Mouse (Mus musculus) right cerebral cortex, postnatal 36 days (tissue): ENCODE data around the gene Nemp1.
A peak's percentile ranks its signal among the peaks of the same experiment; 100 is the strongest.

Source experiments
- DNase-seq, 2 experiments: peaks; one replicate each; pipeline ENCODE4 v3.0.0; 2022; ENCODE audit warnings: low spot score in 2 of 2, mixed read lengths in 1 of 2

Nemp1 gene

DNA sequence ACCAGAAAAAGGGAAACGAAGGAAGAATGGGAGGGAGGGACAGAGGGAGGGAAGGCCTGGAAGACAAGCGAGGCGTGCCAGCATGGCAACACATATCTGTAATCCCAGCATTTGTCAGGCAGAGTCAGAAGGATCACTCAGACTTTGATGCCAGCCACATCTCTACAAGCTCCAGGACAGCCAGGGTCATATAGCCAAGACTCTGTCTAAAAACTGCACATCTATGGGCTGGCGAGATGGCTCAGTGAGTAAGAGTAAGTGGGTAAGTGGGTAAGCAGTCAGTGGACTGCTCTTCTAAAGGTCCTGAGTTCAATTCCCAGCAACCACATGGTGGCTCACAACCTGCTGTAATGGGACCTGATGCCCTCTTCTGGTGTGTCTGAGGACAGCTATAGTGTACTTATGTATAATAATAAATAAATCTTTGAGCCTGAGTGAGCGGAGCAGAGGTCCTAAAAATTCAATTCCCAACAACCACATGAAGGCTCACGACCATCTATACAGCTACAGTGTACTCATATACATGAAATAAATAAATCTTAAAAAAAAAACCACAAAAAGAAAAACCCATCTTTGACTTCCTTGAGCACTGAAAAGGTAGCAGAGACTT is 7.5 kb downstream of the Nemp1 start:
- no peak for DNase-seq

DNA sequence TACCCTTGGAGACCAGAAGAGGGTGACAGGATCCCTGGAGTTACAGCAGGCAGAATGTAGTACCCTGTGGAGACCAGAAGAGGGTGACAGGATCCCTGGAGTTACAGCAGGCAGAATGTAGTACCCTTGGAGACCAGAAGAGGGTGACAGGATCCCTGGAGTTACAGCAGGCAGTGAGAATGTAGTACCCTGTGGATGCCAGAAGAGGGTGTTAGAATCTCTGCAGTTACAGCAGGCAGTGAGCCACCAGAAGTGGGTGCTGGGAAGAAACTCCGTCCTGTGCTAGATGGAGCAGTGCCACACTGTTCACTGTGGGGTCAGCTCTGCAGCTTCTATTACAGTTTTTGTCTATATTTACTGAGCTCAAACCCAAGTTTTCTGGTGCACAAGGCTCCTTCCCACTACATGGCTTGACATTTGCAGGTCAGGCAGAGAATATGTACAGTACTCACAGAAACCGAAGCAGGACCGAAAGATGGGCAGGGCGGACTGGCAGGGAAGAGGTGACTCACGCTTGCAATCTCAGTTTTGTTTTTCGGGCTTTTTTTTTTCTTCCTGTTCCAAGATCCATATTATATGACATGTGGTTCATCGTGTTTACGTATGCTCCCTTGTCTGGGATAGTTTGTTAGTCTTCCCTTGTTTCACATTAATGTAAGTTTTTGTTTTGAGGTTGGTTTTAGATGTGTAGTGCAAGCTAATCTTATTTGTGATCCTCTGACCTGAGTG is 8.3 kb downstream of the Nemp1 start:
- peak; percentile 88 to 95 for DNase-seq

- DNase-seq, result no peak
Measured at GRCm38 (mm10) chr10:127675859-127676398, 9.2 kb downstream of the Nemp1 start.

DNA sequence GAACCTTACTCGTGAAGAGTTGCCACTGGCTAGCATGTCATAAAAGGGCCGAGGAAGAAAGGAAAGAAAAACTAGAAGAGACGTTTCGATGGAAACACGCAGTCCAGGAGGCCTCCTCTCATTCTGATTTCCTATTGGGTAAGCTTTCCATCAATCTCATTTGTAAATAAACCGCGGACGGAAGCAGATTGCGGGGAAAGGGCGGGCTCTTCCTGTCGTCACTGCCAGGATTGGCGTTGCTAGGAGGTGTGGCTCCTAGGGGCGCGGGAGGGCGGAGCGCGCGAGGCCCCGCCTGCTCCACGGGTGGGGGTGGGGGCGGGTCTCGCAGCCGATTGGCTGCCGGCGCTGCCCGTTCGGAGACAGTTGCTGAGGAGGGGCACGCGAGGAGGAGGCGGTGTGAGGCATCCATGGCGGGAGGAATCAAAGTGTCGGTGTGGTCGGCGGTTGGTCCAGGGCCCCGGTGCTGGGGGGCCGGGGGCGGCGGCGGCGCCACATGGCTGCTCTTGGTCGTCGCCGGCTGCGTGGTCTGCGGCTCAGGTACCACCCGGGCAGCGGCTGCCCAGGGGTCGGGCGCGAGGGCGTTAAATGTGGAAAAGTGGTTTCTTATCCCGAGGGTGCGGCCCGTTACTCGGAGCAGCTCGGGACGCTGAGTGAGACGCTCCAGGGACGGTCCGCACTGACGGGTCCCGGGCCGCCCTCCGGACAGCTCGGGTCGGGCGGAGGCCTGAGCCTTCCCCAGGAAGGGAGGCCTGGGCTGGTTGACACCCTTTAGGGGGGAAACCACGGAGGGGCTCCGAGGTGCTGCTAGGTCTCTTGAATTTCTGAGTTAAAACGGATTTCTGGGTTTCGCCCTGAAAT is 10.2 kb downstream of the Nemp1 start:
- peak; percentile 92 to 95 for DNase-seq

- no peak for DNase-seq
Measured at GRCm38 (mm10) chr10:127677591-127678336, 11.1 kb downstream of the Nemp1 start.

DNA sequence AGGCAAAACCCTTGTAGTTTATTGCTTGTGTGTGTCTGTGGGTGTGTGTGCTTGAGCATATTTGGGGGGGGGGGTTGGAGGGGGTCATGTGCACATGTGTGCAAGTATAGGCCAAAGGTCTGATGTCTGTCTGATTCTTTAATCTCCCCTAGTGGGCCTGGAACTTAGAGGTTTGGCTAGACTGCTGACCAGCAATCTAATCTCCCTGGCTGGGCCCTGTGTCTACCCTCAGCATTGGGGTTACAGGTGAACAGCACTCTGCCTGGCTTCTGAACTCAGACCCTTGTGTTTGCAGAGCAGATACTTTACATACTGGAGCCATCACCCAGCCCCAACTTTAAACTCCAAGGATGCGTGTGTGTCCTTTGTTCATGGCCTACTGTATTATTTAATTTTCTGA is 12.5 kb downstream of the Nemp1 start:
- DNase-seq, result no peak

GRCm38 (mm10) chr10:127679881-127680280 is 13.2 kb downstream of the Nemp1 start:
- no peak for DNase-seq

GRCm38 (mm10) chr10:127682886-127683285 is 16.2 kb downstream of the Nemp1 start:
- DNase-seq, result no peak

- DNase-seq, result no peak
Measured at GRCm38 (mm10) chr10:127691053-127691452, 24.4 kb downstream of the Nemp1 start.

DNA sequence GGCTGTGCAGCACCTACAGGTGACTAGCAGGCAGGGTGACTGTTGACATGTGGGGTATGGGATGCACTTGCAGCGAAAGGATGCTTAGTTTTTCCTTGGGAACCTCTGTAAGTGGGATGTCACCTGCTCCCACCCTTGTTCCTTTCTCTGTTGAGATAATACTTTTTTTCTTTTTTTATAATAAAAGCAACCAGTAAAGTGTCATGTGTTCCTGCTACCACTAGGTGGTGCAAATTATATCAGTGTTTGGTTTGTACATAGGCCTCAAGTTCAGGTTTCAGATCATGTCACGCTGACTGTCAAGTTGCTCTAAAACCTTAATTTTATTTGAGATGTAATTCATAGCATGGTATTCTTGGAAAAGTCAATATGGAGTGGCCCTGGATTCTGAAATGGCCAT is 27.9 kb downstream of the Nemp1 start:
- DNase-seq, result no peak

GRCm38 (mm10) chr10:127695775-127696174 is 29.1 kb downstream of the Nemp1 start:
- DNase-seq, result no peak

GRCm38 (mm10) chr10:127698966-127699365 is 32.3 kb downstream of the Nemp1 start:
- DNase-seq, result no peak

- no peak for DNase-seq
Measured at GRCm38 (mm10) chr10:127703299-127703698, 36.6 kb downstream of the Nemp1 start.

GRCm38 (mm10) chr10:127704293-127704692 is 37.6 kb downstream of the Nemp1 start:
- DNase-seq, result no peak

DNA sequence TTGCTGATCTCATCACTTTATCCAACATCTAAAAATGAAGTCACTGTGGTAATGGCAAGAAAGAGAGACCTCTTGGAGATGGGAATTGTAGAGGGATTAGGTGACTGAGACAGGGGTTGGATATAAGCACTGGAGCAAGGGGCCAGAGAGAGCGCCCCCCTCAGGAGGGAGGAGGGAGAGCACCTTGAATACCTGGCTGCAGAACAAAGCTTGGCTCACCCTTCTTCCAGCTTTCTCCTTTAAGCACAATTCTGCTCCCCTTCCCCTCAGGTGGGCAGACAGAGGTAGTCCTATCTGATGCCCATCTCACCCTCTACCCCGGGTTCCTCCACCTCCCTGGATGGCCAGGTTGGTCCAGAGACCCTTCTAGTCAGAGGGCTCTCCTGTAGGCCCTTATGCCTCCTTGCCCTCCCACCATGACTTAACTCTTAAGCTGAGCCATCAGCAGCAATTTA is 38.1 kb downstream of the Nemp1 start, which contains the start of gene Myo1a:
TSS of gene Myo1a (plus strand) at position 405 of the 455 bp plus-strand sequence.
- DNase-seq, result no peak

DNA sequence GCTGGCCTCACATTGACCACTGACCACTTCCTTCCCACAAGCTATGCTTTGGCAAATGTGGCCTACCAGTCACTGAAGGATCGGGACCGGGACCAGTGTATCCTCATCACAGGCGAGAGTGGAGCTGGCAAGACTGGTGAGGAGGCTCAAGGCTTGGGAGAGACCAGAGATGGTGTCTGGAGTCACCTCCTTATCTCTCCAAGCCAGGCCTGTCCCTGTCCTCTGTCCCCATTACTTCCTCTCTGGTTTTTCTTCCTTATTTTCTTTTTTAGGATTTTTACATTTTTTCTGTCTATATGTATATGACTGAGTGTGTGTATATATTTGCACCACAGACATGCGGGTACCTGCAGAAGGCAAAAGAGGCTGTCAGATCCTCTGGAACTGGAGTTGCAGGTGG is 39.1 kb downstream of the Nemp1 start:
- no peak for DNase-seq

DNA sequence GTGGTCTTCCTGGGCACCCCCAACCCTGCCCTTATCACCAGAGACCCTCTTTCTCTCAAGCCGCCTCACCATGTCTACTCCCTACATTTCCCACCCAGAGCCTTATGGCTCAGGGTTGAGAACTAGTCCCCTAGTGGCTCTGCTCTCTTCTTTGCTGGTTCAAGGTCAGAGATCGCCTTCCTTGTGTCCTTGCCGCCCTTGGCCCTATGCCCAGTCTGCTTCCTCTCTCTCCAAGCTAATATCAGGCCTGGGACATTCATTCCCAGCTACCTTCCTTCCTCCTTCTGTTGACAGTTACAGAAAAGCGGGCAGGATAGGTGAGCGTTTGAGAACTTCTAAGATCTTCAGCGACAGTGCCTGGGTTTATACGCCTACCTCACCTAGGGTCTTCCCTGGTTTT is 41.0 kb downstream of the Nemp1 start:
- no peak for DNase-seq

GRCm38 (mm10) chr10:127708850-127709370 is 42.2 kb downstream of the Nemp1 start:
- no peak for DNase-seq

DNA sequence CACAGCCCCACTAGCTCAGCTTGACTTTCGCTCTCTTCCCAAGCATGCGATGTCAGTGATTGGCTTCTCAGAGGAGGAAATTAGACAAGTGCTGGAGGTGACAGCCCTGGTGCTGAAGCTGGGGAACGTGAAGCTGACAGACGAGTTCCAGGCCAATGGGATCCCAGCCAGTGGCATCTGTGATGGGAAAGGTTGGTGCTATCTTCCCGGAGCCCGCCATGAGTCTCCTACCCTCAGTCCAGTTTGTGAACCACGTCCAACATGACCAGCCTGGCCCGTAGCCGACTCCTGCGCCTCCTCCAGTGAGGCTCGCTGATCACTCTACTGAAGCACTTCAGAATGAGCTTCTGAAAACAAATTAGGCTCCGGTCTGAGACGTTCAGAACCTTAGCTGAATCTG is 43.6 kb downstream of the Nemp1 start:
- DNase-seq, result no peak

GRCm38 (mm10) chr10:127712736-127713135 is 46.0 kb downstream of the Nemp1 start:
- DNase-seq, result no peak
